In genomic region chr4:126201514-126202302, GRCm38 (mm10) we compare ENCODE assay signal across 8 mouse cellular contexts. TPM values are rescaled to one million over a fixed set of nuclear protein-coding genes. Genes with fewer than 3 reads are reported as not detected.
DNase-seq lines count a peak whose midpoint lies in the region; ATAC-seq and TF ChIP-seq lines count a peak whose summit lies in the region.

No protein-coding gene starts in this region.

- peaks cover 20% of the 10 kb centered on the region for H3K4me1 ChIP-seq in brown adipose tissue, adult 24 weeks (ENCODE audit: control insufficient read depth, insufficient read depth, insufficient read length, low read length)
- peaks cover 7% of the 10 kb centered on the region for H3K4me1 ChIP-seq in intestine, postnatal 0 days (replicated peaks; ENCODE audit: control insufficient read depth, insufficient read depth, low read length)
- peaks cover 55% of the 10 kb centered on the region for H3K4me1 ChIP-seq in liver, embryonic 16.5 days (ENCODE audit: control insufficient read depth, low read depth, low read length)

- WGBS in intestine, postnatal 0 days: under 1% methylated on average over 28 of the region's 28 CpGs
- under 1% methylated on average over 28 of the region's 28 CpGs for WGBS in liver, embryonic 16.5 days (ENCODE audit: insufficient replicate concordance)

- peaks cover 3% of the 10 kb centered on the region; the same call in 1 of the 2 replicates for H3K36me3 ChIP-seq in intestine, postnatal 0 days (ENCODE audit: control insufficient read depth, insufficient read depth)
- no peaks in the 10 kb centered on the region for H3K36me3 ChIP-seq in liver, embryonic 16.5 days (ENCODE audit: control insufficient read depth, insufficient read depth)

- H3K27ac ChIP-seq in left cerebral cortex, adult 2 months: peak overlapping the region; percentile 99
- H3K27ac ChIP-seq in brown adipose tissue, adult 24 weeks (replicated peaks; ENCODE audit: low read depth, low read length): peak overlapping the region; percentile 99
- H3K27ac ChIP-seq in intestine, postnatal 0 days (ENCODE audit: low read depth, low read length): peak overlapping the region; percentile 98
- peak overlapping the region; percentile 97 for H3K27ac ChIP-seq in liver, embryonic 16.5 days (ENCODE audit: low read length)

- H3K4me2 ChIP-seq in intestine, postnatal 0 days (replicated peaks; ENCODE audit: low read depth): peak overlapping the region; percentile 71
- H3K4me2 ChIP-seq in liver, embryonic 16.5 days (ENCODE audit: low read depth, low read length): peak overlapping the region; percentile 73

- no peak for DNase-seq in left cerebral cortex, adult 2 months (ENCODE audit: extremely low spot score in 1 of 2, low spot score in 2 of 2)
- DNase-seq in left cerebral cortex, adult 9 months (ENCODE audit: low spot score in 2 of 2): no peak
- peak; percentile 51 for DNase-seq in forelimb bud, embryonic 11.5 days (ENCODE audit: low read depth, low spot score)
- peak; percentile 49 to 61 for DNase-seq in natural killer cell, adult 2 months (ENCODE audit: low spot score in 2 of 2)
- peak; percentile 38 to 57 for DNase-seq in thymus, postnatal 36 days

- H3K9ac ChIP-seq in intestine, postnatal 0 days (ENCODE audit: low read depth, low read length): peak overlapping the region; percentile 85
- H3K9ac ChIP-seq in liver, embryonic 16.5 days (ENCODE audit: low read depth, low read length): peak overlapping the region; percentile 91

- peak; percentile 24 for TF ChIP-seq CTCF in left cerebral cortex, adult 2 months (IDR thresholded peaks at IDR 0.05)
- TF ChIP-seq CTCF in intestine, postnatal 0 days (IDR thresholded peaks at IDR 0.05; ENCODE audit: low read depth): peak; percentile 60

- peak; percentile 3; the same call in 1 of the 2 replicates for ATAC-seq in intestine, postnatal 0 days
- no peak; the same call in 1 of the 2 replicates for ATAC-seq in liver, embryonic 16.5 days (ENCODE audit: low read depth)

- no peaks in the 10 kb centered on the region for H3K9me3 ChIP-seq in intestine, postnatal 0 days (ENCODE audit: control insufficient read depth)
- H3K9me3 ChIP-seq in liver, embryonic 16.5 days (replicated peaks; ENCODE audit: control insufficient read depth, low read length): no peaks in the 10 kb centered on the region

- H3K27me3 ChIP-seq in intestine, postnatal 0 days (replicated peaks; ENCODE audit: control insufficient read depth, insufficient read depth, low read length): no peaks in the 10 kb centered on the region
- no peaks in the 10 kb centered on the region for H3K27me3 ChIP-seq in liver, embryonic 16.5 days (ENCODE audit: control insufficient read depth, insufficient read depth, low read depth, low read length)

- intact Hi-C loops in left cerebral cortex, adult 2 months (cut with DNase I): no loop called here

- H3K4me3 ChIP-seq in left cerebral cortex, adult 2 months: peak overlapping the region; percentile 73
- peak overlapping the region; percentile 96 for H3K4me3 ChIP-seq in brown adipose tissue, adult 24 weeks (ENCODE audit: insufficient read depth, low read depth, low read length)
- H3K4me3 ChIP-seq in intestine, postnatal 0 days (ENCODE audit: low read depth, low read length): peak overlapping the region; percentile 81
- peak overlapping the region; percentile 87 for H3K4me3 ChIP-seq in liver, embryonic 16.5 days (ENCODE audit: low read depth, low read length)

RNA-seq across cellular contexts. Expression of gene Thrap3, which starts 0.9 kb away (rescaled TPM):
- total RNA-seq in left cerebral cortex, adult 2 months (2021): 100 to 1,000 TPM; 149 to 158 TPM
- polyA plus RNA-seq in brown adipose tissue, adult 24 weeks (2012; ENCODE audit: insufficient read depth, insufficient read length, missing spikeins): 65.6 and 120 TPM in 2 replicates
- polyA plus RNA-seq in intestine, postnatal 0 days (2015; fragmentation: Nextera tagmentation; extraction: Ambion mirVana): 56.7 and 67.5 TPM in 2 replicates
- 78.1 and 78.4 TPM in 2 replicates for polyA plus RNA-seq in liver, embryonic 16.5 days (2015; fragmentation: Nextera tagmentation; extraction: Ambion mirVana)

RNA-seq across cellular contexts. Expression of gene Sh3d21, which starts 38.4 kb away (rescaled TPM):
- 1 to 10 TPM in 1 of 2 experiments, under 1 TPM in 1; 0.86 to 1.1 TPM for total RNA-seq in left cerebral cortex, adult 2 months (2021)
- polyA plus RNA-seq in brown adipose tissue, adult 24 weeks (2012; ENCODE audit: insufficient read depth, insufficient read length, missing spikeins): 2.1 and 3.5 TPM in 2 replicates
- 10.0 and 12.3 TPM in 2 replicates for polyA plus RNA-seq in intestine, postnatal 0 days (2015; fragmentation: Nextera tagmentation; extraction: Ambion mirVana)
- polyA plus RNA-seq in liver, embryonic 16.5 days (2015; fragmentation: Nextera tagmentation; extraction: Ambion mirVana): 1.1 and 1.4 TPM in 2 replicates

RNA-seq across cellular contexts. Expression of gene Eva1b, which starts 54.2 kb away (rescaled TPM):
- total RNA-seq in left cerebral cortex, adult 2 months (2021): 1 to 10 TPM; 3.1 to 3.8 TPM
- 8.6 and 13.5 TPM in 2 replicates for polyA plus RNA-seq in brown adipose tissue, adult 24 weeks (2012; ENCODE audit: insufficient read depth, insufficient read length, missing spikeins)
- 28.9 and 29.0 TPM in 2 replicates for polyA plus RNA-seq in intestine, postnatal 0 days (2015; fragmentation: Nextera tagmentation; extraction: Ambion mirVana)
- polyA plus RNA-seq in liver, embryonic 16.5 days (2015; fragmentation: Nextera tagmentation; extraction: Ambion mirVana): 11.6 and 13.0 TPM in 2 replicates

RNA-seq across cellular contexts. Expression of gene Map7d1, which starts 54.4 kb away (rescaled TPM):
- total RNA-seq in left cerebral cortex, adult 2 months (2021): 100 to 1,000 TPM; 281 TPM
- 27.0 and 28.4 TPM in 2 replicates for polyA plus RNA-seq in brown adipose tissue, adult 24 weeks (2012; ENCODE audit: insufficient read depth, insufficient read length, missing spikeins)
- 11.7 and 12.2 TPM in 2 replicates for polyA plus RNA-seq in intestine, postnatal 0 days (2015; fragmentation: Nextera tagmentation; extraction: Ambion mirVana)
- polyA plus RNA-seq in liver, embryonic 16.5 days (2015; fragmentation: Nextera tagmentation; extraction: Ambion mirVana): 4.6 and 5.8 TPM in 2 replicates

Comparison
In these comparisons a context has a peak if more than half of its experiments do, and no peak if none do; other contexts are left out.
1. DNase-seq: peak in forelimb bud, embryonic 11.5 days (single experiment), natural killer cell, adult 2 months (2 of 2) and thymus, postnatal 36 days (2 of 2); none in left cerebral cortex, adult 2 months (0 of 2) and left cerebral cortex, adult 9 months (0 of 2).
2. Peak in every context shown above with its lines, with median percentiles within 50 percentile points of each other: H3K27ac ChIP-seq and H3K4me3 ChIP-seq.